Mouse (Mus musculus): Measurements from ENCODE around the gene Adam29. TPM values are rescaled to one million over a fixed set of nuclear protein-coding genes. Genes with fewer than 3 reads are reported as not detected.

Adam29 gene
- not detected for polyA plus RNA-seq (2015; fragmentation: Illumina TruSeq; extraction: RNeasy Lipid Tissue Mini Kit (QIAGEN cat#74804); ENCODE audit: low read depth, low replicate concordance)

GRCm38 (mm10) chr8:55906848-55907247 is at the start of gene Adam29:
Adam29 (minus strand) TSS chr8:55906948.

GRCm38 (mm10) chr8:55939870-55940525 is 33.2 kb upstream of the Adam29 start, which contains the start of gene Glra3:
Glra3 (plus strand) TSS chr8:55940460.

Other genes starting within 250 kb of the Adam29 start
- gene Glra3, start 33.5 kb upstream of the Adam29 start, polyA plus RNA-seq (2015; fragmentation: Illumina TruSeq; extraction: RNeasy Lipid Tissue Mini Kit (QIAGEN cat#74804); ENCODE audit: low read depth, low replicate concordance), result 7.8 TPM